15 mouse cellular contexts compared by ENCODE assay signal in the genomic region with DNA sequence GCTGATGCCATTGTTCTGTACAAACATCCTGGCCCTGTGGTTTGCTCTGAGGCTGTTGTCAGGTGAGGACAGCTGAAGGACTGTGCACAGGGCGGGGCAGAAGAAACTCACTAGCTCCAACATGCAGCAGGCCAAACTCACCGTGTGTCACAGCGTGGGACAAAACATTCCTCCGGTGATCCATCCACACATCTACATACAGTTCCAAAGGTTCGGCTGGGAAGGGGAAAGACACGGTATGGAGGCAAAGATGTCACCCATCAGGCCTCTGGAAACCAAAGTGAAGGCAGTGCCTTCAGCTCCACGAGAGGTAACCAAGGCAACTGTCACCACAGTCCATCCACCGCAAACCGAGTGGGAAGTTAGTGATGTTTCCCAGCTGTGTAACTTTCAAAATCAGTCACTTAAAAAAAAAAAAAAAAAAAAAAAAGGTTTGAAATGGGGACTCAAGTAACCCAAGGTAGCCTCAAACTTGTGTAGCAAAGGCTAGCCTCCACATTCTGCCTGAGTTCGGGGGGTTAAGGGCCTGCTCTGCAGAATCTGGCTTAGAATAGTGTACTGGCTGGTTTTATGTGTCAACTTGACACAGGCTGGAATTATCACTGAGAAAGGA. TPM values are rescaled to one million over a fixed set of nuclear protein-coding genes. Genes with fewer than 3 reads are reported as not detected.
DNase-seq lines count a peak whose midpoint lies in the region; ATAC-seq and TF ChIP-seq lines count a peak whose summit lies in the region.
"Had no signal": no experiment of that assay in that cellular context is flagged by ENCODE, and none has a peak within 500 bp of the region (broad histone marks: within the 10 kb centered on the region; RNA-seq: fewer than 3 reads in every experiment).

Gene Prss30, minus strand, starts transcription at position 270 of the 613 bp plus-strand sequence.

- no peaks in the 10 kb centered on the region for H3K9me3 ChIP-seq in forebrain, embryonic 15.5 days
- no peaks in the 10 kb centered on the region for H3K9me3 ChIP-seq in hindbrain, postnatal 0 days (ENCODE audit: low read length)
- H3K9me3 ChIP-seq: embryonic facial prominence, embryonic 12.5 days; liver, embryonic 15.5 days had no signal

- WGBS in forebrain, embryonic 15.5 days = 84% methylated on average over 10 of the region's 10 CpGs
- WGBS in hindbrain, postnatal 0 days = 76% methylated on average over 10 of the region's 10 CpGs

- no peak within 1 kb of the TSS for H3K27ac ChIP-seq in forebrain, embryonic 15.5 days (replicated peaks)
- no peak within 1 kb of the TSS for H3K27ac ChIP-seq in hindbrain, postnatal 0 days
- H3K27ac ChIP-seq: embryonic facial prominence, embryonic 12.5 days; liver, embryonic 15.5 days had no signal

- no peak for TF ChIP-seq CTCF in hindbrain, postnatal 0 days (IDR thresholded peaks at IDR 0.05; ENCODE audit: low read depth)

- H3K9ac ChIP-seq in forebrain, embryonic 15.5 days (replicated peaks) = no peak within 1 kb of the TSS
- H3K9ac ChIP-seq in hindbrain, postnatal 0 days (replicated peaks; ENCODE audit: low read length) = no peak within 1 kb of the TSS
- H3K9ac ChIP-seq: embryonic facial prominence, embryonic 12.5 days; liver, embryonic 15.5 days had no signal

- no peak within 1 kb of the TSS for H3K4me2 ChIP-seq in forebrain, embryonic 15.5 days (replicated peaks)
- H3K4me2 ChIP-seq in hindbrain, postnatal 0 days (ENCODE audit: low read depth, low read length) = no peak within 1 kb of the TSS
- H3K4me2 ChIP-seq: embryonic facial prominence, embryonic 12.5 days; liver, embryonic 15.5 days had no signal

- DNase-seq in thymus, postnatal 0 days (ENCODE audit: low spot score) = peak; percentile 54
- no peak for DNase-seq in thymus, postnatal 36 days
- DNase-seq in lung, postnatal 4 days = peak; percentile 32 to 33
- DNase-seq in frontal cortex, adult 2 months (ENCODE audit: extremely low spot score in 1 of 2, low spot score in 1 of 2) = no peak
- DNase-seq in hindbrain, postnatal 0 days (ENCODE audit: low spot score) = no peak
- DNase-seq in cerebellum, adult 9-11 months = no peak
- DNase-seq: cerebellum, postnatal 10 days; gastrocnemius, postnatal 25 days; left cerebral cortex, postnatal 4 days; midbrain, embryonic 14.5 days had no signal

- no peaks in the 10 kb centered on the region for H3K27me3 ChIP-seq in forebrain, embryonic 15.5 days
- H3K27me3 ChIP-seq in hindbrain, postnatal 0 days (ENCODE audit: insufficient read depth, low read length) = no peaks in the 10 kb centered on the region
- H3K27me3 ChIP-seq: embryonic facial prominence, embryonic 12.5 days; liver, embryonic 15.5 days had no signal

- H3K4me3 ChIP-seq in forebrain, embryonic 15.5 days = no peak within 1 kb of the TSS
- H3K4me3 ChIP-seq in hindbrain, postnatal 0 days (ENCODE audit: low read length) = no peak within 1 kb of the TSS
- H3K4me3 ChIP-seq: embryonic facial prominence, embryonic 12.5 days; liver, embryonic 15.5 days had no signal

- H3K4me1 ChIP-seq in forebrain, embryonic 15.5 days = no peaks in the 10 kb centered on the region
- no peaks in the 10 kb centered on the region for H3K4me1 ChIP-seq in hindbrain, postnatal 0 days (ENCODE audit: insufficient read depth, low read length)
- H3K4me1 ChIP-seq: embryonic facial prominence, embryonic 12.5 days had no signal

- H3K36me3 ChIP-seq in forebrain, embryonic 15.5 days = no peaks in the 10 kb centered on the region
- no peaks in the 10 kb centered on the region for H3K36me3 ChIP-seq in hindbrain, postnatal 0 days (ENCODE audit: insufficient read depth, low read length)
- H3K36me3 ChIP-seq: embryonic facial prominence, embryonic 12.5 days; liver, embryonic 15.5 days had no signal

- ATAC-seq in hematopoietic stem cell, adult 5-6 weeks (replicated peaks in 1 of 2; ENCODE audit: insufficient read depth in 1 of 2, low FRiP score in 2 of 2, low TSS enrichment in 1 of 2, low read depth in 1 of 2, poor library complexity in 2 of 2, severe bottlenecking in 2 of 2) = peak; percentile 49 to 74; a peak in 3 of 4 replicates
- no peak for ATAC-seq in forebrain, embryonic 15.5 days (replicated peaks)
- ATAC-seq in hindbrain, postnatal 0 days = no peak

RNA-seq across cellular contexts. Expression of gene Prss30, which starts in this region (rescaled TPM):
- 0.65 and 0.77 TPM in 2 replicates for polyA plus RNA-seq in thymus, postnatal 0 days (2015; fragmentation: Nextera tagmentation; extraction: Ambion mirVana)
- 0.69 TPM in 1 of 2 replicates, not detected in the other for total RNA-seq in hematopoietic stem cell, adult 5-6 weeks (2017)
- 1.0 and 4.4 TPM in 2 replicates for polyA plus RNA-seq in frontal cortex, adult 2 months (2012; rRNA removed)
- not detected in 2 replicates for polyA plus RNA-seq in forebrain, embryonic 15.5 days (2015; fragmentation: Nextera tagmentation; extraction: Ambion mirVana)
- total RNA-seq in hindbrain, postnatal 0 days (2014; rRNA removed) = not detected in 2 replicates
- not detected in 2 replicates for polyA plus RNA-seq in hindbrain, postnatal 0 days (2015; fragmentation: Nextera tagmentation; extraction: Ambion mirVana)
- total RNA-seq: gastrocnemius, postnatal 25 days had no signal
- polyA plus RNA-seq: embryonic facial prominence, embryonic 12.5 days; forebrain, embryonic 11.5 days; midbrain, embryonic 14.5 days had no signal

Comparison
In these comparisons a context has a peak if more than half of its experiments do, and no peak if none do; other contexts are left out.
1. Peak in DNase-seq in thymus, postnatal 0 days; RNA of the gene not detected or under 1 TPM.
2. Peak in ATAC-seq in hematopoietic stem cell, adult 5-6 weeks; RNA of the gene not detected or under 1 TPM.
3. DNase-seq: peak in lung, postnatal 4 days (2 of 2); none in thymus, postnatal 36 days (0 of 2), frontal cortex, adult 2 months (0 of 2), hindbrain, postnatal 0 days (single experiment) and cerebellum, adult 9-11 months (single experiment).